Mouse (Mus musculus): ENCODE data around the gene Selenoh. TPM values are rescaled to one million over a fixed set of nuclear protein-coding genes. Genes with fewer than 3 reads are reported as not detected.

Selenoh gene
- 189 and 209 TPM in 2 replicates for total RNA-seq (2014; fragmentation: Nextera tagmentation)
- 156 and 175 TPM in 2 replicates for total RNA-seq (2017)

DNA sequence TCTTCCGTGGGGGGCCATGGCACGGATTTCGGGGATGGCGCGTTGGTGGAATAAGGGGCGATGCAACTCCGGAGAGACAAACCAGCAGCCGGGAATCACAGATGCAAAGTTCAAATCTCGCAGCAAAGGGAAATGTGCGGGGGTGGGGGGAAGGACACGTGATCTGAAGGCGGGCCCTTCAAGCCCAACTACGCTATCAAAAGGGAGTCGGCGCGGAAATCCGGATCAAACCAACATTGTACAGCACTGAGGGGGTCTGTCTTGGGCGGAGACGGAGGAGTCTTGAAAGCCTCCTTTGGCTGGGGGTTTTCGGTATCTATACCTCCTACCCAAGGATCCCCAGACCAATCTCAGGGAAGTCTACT is at the start of gene Selenoh:
Gene Selenoh (minus strand): TSS at position 202 of the 365 bp plus-strand sequence.
- ATAC-seq (replicated peaks; ENCODE audit: poor library complexity, severe bottlenecking), result peak; percentile 86

DNA sequence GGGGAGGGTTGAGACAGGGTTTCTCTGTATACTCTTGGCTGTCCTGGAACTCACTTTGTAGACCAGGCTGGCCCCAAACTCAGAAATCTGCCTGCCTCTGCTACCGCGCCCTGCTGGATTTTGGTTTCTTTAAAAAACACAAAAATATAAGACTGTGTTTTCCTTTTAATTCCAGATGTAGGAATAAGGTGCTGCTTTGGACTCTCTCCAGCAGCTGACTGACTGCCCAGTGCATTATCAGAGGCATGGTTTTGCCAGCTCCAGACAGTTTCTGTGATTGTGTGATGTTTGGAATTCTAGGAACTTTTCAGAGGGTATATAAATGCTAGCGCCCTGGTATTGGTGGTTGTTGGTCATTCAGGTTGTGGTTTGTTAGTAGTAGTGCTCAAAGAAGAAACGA is 46.8 kb upstream of the Selenoh start:
- ATAC-seq (replicated peaks; ENCODE audit: poor library complexity, severe bottlenecking), result no peak

DNA sequence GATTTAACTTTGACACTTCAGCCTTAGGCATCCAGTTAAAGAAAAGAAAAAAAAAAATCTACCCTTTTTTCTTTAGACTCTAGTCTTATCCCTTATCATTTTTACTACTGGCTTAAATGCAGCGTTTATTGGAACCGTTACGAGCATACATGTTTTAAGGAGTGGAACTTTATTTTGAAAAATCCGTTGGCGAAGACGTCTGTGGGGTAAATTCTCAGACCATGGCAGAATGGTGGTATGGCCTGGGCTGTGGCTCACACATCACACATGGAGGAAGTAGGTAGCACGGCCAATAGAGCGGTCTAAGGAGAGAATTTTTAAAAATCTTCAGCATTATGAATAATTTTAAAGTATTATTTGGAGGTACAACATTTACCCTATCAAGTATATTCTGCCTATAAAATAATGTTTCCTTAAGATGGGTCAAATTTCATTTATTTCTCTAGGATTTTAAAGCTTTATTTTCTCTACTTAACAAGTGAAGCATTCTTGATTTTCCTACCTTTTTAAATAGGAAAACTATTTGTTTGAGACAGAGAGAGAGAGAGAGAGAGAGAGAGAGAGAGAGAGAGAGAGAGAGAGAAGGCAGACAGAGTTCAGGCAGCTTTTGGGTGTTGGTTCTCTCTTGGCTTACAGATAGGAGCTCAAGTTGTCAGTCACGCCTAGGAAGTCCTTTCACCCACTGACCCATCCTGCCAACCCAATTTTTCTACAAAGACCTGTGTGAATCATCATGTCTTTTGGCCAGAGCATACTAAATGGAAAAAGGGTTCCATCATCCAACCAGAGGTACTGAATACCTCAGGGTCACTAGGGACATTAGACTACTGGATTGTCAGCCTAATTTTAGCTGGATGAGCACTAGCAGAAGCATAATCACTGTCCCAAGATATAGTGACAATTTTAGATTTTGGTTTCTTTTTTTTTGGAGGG is 46.1 kb upstream of the Selenoh start:
- ATAC-seq (replicated peaks; ENCODE audit: poor library complexity, severe bottlenecking), result no peak

DNA sequence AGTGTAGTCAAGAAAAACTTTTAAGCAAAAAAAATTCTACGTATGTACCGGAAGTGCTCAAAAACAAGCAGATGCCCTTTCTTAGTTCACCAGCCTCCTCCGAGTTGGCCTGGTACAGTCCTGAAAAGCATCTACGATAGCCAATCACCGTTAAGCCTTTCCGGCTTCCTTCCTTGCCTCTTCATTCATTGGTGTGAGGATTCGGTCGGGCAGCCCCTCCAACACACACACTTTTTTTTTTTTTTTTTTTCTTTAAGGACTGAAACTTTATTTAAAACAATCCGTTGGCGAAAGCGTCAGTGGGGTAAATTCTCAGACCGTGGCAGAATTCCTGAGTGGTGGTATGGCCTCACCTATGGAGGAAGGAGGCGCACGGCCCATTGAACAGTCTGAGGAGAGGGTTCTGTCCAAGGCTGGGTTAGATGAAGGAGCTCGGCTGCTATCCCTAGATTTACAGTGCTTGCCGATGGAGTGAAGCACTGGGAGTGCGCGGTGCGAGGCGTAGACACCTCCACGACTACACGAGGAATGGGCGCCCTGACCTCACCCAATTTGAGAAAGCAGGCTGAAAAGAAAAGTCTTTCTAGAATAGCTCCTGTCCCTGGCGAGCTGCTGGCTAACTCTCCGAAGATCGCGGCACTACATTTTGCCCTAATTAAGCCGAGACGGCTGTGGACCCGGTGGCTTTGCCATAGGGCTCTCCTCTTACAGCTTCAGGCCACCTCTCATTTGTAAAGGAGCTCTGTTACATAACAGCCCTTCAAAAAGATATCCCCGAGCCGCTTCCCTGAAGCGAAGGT is 45.2 kb upstream of the Selenoh start:
- peak; percentile 80 for ATAC-seq (replicated peaks; ENCODE audit: poor library complexity, severe bottlenecking)

DNA sequence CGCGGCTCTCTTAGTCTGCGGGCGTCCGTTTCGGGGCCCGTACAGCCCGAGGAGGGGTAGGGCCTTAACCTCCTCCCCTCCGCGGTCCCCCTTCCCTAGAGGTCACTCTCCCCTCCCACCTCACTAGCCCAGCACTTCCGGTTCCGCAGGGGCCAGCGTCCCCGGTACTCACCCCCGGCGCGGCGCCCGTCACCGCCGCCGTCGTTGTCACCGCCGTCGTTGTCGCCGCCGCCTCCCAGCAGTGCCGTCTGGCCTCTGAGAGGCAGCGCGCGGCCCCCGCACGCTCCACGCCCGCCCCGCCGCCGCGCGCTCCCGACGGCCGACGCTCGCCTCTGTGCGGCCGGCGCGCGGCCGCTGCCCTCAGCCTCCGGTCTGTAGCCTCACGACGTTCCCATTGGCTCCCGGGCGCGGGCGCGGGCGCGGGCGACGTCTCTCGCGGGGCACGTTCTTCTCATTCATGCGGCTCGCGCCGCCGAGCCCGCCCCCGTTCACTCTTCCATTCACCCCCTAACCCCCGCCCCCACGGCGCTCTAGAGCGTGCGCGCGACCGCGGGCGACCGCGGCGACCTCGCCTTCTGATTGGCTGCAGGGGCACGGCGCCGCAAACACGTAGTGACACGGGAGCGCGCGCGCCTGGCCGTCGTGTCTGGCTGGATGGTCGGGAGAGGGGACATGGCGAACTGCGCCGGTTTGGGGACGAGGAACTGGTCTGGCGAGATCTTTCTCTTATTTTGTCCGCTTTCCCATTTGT is 44.4 kb upstream of the Selenoh start, which contains the start of gene Zdhhc5:
Gene Zdhhc5 (minus strand): TSS at position 370 of the 751 bp plus-strand sequence.
- ATAC-seq (replicated peaks; ENCODE audit: poor library complexity, severe bottlenecking), result peak; percentile 81

DNA sequence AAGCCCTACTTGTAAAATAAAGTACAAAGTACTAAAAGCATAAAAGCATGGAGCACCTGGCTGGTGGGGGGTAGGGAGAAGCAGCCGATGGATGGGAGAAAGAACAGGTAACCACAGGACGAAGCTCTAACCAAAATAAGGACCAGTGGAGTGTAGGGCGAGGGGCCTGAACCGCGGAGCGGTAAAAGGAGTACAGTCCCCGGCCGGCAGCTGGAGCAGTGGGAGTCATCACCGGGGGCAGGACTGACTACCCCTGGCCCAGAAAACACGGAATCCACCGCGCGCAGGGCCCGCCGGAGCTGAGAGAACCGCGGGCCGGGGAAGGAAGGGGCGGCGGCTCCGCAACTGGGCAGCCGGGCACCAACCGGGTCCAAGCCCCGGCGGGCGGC is 43.8 kb upstream of the Selenoh start:
- ATAC-seq (replicated peaks; ENCODE audit: poor library complexity, severe bottlenecking), result no peak; the same call in 1 of the 2 replicates

DNA sequence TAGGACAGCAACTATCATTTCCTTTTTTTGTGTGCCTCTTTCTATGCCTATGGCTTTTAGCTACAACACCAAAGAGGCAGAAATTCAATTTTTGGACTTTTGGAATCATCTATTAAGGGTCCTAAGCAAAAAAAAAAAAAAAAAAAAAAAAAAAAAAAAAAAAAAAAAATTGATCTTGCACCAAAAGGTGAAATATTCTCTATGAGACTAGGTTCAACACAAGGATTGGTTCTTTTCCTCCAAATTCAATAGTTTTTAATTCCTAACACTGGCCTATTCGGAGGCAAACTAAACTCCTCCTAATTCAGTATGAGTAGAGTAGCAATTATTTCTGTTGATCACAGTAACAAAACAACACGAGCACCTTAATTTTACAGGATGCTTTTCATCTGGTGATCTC is 41.3 kb upstream of the Selenoh start:
- no peak for ATAC-seq (replicated peaks; ENCODE audit: poor library complexity, severe bottlenecking)

DNA sequence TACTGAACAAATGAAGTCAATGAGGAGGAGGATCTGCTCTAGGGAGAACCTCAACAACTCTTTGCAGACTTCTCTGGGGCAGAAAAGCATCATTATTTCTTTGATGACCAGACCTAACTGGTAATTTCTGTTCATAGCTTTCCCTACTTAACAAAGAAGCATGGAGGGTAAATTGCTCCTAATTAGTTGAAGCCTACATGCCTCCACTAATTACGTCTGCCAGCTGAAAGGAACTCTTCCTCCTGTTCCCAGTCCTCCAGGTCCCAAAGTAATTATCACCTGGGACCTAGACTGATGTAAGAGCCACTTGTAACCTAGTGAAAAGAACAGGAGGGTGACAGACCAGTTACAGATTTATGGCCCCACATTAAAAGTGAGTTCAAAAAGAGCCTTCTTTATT is 37.0 kb upstream of the Selenoh start:
- ATAC-seq (replicated peaks; ENCODE audit: poor library complexity, severe bottlenecking), result no peak

DNA sequence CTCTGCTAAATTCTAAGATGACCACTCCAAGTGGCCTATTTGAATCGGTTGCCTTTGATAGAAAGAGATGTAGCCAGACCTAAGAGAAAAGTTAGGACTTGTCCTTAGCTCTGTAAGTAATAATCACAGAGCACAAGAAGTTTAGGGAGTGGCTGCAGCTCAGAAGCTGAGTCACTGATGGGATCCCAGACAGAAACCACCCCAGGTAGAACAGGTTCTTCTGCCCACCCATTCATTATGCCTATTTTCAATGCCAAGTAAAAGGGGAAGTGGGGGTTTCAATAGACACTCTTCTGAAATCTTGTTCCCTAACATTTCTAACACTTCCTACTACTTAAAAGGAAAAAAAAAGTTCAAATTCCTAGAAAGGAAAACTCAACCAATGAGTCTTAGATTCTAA is 34.7 kb upstream of the Selenoh start:
- peak; percentile 95 for ATAC-seq (replicated peaks; ENCODE audit: poor library complexity, severe bottlenecking)

DNA sequence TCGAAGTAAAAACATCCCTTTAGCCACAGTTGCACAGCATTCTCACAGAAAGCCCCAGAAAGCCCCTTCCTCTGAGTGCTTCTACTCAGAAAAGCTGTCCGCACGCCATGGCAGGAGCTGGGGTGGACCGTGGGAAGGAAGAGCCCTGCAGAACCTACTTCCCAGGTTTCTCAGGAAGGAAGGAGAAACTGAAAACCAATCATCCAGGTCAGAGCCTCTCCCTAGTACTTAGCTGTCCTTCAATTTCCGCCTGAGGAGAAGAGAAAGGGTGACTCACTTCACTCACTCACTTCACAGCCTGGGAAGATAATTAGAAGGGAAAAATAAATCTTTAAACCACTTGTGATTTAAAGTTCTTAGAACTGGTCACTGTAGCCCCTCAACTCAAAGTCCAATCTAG is 33.8 kb upstream of the Selenoh start:
- ATAC-seq (replicated peaks; ENCODE audit: poor library complexity, severe bottlenecking), result no peak

DNA sequence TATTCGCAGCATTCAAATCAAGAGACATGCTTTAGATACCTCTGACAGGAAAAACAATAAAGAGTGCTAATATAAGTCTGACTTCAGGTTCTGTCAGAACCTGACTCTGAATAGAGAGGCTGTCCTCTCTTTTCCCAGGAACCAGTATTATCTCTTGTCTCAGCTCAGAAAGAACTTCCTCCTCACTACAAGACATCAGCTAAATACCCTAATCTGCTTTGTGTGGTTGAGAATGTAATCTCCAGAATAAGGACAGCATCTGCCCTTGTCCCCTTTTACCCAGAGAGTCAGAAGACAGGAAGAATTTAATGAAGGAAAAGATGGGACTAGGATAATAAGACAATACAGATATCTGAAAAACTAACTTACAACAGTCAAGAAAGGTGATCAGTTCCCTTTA is 32.9 kb upstream of the Selenoh start:
- no peak for ATAC-seq (replicated peaks; ENCODE audit: poor library complexity, severe bottlenecking)

DNA sequence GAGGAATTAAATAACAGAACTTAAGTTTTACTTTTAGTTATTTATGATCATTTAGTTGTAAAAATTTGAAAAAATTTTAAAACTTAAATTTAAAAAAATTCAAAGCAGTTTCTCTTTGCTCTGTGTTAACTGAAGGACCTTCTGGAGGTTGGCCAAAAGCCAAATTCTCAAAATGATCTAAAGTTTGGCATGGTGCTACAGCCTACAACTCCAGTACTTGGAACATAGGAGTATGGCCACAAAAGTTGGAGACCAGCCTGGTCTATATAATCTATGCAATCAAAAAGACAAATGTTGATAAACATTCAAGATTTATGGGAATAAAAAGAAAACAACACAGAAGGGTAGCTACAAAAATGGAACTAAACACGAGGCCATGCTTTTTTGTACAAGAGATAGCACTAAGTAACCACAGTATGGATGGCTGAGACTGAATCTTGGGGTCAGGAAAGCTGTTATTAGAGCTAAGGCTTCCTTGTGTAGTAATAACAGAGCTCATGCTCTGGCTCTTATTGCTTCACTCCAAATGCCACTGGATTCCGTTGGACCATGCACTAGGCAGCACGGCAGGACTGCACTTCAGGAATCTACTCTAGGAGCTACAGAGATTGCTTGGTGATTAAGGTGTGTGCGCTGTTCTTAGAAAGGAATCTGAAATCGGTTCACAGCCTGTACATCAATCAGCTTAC is 24.6 kb upstream of the Selenoh start:
- no peak for ATAC-seq (replicated peaks; ENCODE audit: poor library complexity, severe bottlenecking)

DNA sequence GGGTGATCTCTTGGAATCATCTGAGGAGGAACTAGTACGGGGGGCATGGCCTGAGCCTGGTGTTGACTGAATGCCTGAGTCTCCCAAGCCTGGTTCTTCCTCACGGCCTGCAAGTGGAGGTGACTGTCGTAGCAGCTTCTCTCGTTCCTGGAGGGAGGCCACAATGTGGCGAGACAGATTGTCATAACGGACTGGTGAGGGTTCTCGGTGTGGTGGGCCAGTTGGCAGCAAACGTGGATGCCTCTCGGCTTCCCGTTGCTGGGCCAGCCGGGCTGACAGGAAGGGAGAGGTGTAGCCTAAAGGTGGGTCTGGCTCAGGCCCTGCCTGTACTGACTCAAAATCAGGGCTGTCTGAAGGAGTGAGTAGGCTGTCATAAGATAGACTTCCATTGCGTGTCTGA is 19.5 kb upstream of the Selenoh start:
- ATAC-seq (replicated peaks; ENCODE audit: poor library complexity, severe bottlenecking), result no peak

DNA sequence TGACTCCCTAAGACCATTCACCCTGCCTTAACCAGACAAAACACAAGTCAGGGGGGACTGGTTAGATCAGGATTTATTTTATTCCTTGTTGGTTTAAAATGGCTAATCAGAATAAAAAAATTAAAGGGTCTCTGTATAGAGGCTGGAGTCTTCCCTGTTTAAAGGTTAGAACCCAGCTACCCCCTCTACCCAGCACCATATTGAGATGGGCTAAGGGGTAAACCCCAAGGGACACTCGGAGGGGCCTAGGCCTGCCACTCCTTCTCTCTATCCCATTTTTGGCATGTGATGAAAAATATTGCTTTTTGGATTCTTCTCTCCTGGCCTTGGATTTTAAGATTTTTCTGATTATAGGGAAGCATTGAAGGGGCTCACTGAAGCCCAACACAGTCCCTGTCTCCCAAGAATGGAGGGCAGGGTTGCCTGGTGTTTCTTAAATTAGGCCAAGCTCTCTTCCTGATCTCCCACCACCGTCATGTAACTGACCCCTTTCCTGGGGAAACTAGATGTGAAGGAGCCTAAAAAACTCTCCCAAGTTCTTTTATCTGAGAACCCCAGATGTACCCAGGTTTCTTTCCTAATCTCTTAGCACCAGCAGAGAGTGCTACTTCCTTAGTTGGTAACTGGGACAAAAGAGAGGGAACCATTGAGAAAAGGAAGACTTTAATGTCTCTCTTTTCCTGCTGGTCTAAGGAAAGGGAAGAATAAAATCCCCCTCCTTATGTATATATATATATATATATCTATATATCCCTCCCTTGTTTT is 17.7 kb upstream of the Selenoh start:
- ATAC-seq (replicated peaks; ENCODE audit: poor library complexity, severe bottlenecking), result no peak

DNA sequence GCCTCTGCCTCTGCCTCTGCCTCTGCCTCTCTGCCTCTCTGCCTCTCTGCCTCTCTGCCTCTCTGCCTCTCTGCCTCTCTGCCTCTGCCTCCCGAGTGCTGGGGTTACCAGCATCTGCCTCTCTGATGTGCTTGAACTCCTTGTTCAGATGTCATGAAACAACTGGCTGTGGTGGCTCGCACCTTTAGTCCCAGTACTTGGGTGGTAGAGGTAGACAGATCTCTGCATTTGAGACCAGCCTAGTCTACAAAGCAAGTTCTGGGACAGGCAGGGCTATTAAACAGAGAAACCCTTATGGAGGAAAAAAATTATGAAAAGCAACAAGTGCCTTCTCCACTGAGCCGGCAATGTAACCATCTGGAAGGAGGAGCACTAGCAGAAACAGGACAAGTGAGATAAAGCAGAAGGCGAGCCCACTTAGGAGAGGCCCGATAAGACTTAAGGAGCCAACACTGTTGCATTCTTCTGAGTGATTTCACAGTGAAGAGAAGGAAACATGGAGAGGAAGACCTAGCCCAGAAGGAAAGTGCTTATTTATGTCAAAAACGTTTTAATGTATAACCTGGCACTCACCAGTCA is 12.1 kb upstream of the Selenoh start:
- no peak for ATAC-seq (replicated peaks; ENCODE audit: poor library complexity, severe bottlenecking)

DNA sequence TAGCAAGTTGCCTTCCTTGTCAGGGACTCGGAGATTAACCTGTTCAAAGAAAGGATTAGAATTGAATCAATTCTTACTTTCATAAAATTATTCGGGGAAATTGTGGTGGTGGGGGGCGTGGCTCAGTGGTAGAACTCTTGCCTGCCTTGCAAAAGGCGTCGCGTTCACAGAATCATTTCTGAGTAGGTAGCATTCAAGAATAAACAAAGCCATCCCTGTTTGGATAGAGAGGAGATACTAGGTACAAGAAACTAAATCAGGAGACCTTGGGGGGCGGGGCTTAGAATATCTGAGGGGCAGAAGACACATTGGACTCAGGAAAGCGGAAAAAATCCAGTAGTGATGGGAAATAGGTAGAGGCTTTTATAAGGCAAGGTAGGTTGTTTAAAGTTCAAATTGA is 8.4 kb upstream of the Selenoh start, which contains the start of gene Tmx2:
Gene Tmx2 (minus strand): TSS at position 125 of the 400 bp plus-strand sequence.
- no peak for ATAC-seq (replicated peaks; ENCODE audit: poor library complexity, severe bottlenecking)

DNA sequence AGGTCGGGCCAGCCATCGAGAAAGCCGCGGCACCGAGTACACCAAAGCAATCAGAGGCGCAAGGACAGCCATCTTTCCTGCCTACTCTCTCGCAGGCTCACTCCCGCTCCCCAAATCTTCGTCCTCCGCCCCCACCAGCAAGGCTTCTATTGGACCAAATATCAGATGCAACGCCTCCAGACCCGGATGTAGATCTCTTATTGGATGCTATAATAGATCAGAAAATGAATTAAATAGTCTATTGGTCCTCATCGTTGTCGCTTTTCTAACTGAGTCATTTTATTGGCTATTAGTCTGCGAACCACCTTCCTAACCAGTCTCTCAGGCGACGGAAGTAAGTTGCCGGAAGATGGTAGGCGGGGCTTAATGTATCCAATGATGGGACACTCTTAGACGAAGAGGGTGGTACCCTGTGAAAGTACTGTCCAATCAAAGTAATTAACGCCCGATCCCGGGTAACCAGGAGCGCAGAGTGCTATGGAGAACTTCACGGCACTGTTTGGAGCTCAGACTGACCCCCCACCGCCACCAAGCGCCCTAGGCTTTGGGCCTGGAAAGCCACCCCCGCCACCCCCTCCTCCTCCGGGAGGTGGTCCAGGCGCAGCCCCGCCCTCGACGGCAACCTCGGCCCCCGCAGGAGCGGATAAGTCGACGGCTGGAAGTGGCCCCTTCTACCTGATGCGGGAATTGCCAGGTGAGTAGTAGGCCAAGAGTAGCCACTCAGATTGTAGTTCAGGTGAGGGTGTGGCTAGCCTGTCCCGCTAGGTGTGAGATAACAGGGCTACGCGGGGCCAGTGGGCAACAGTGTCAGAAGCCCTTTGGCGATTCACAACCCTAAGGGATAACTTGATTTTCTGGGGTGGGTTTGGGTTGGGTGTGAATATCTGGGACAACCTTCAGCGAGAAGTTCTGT is 7.7 kb upstream of the Selenoh start, which contains the start of the genes Gm28635 and Med19:
Gene Gm28635 (minus strand): TSS at position 74 of the 913 bp plus-strand sequence.
Gene Med19 (plus strand): TSS at position 435 of the 913 bp plus-strand sequence.
- peak; percentile 96 for ATAC-seq (replicated peaks; ENCODE audit: poor library complexity, severe bottlenecking)
